Mouse (Mus musculus) ES-E14 (cell line): ENCODE data around the gene Gtf2ird1.

Experiments used
- CHD2 ChIP-seq: IDR thresholded peaks from 2 replicates; pipeline ENCODE4 v1.6.1; 2014; ENCODE audit warnings: mild to moderate bottlenecking, low read depth, low read length, inconsistent platforms
- HCFC1 ChIP-seq: IDR thresholded peaks from 2 replicates; pipeline ENCODE4 v1.6.1; 2012; ENCODE audit warnings: low read length, inconsistent platforms, borderline replicate concordance; ENCODE audit not compliant: insufficient read depth

GRCm38 (mm10) chr5:134491206-134491605, 34.7 kb upstream of the Gtf2ird1 start:
- TF ChIP-seq CHD2 = no peak
- no peak for TF ChIP-seq HCFC1
